Comparison of ENCODE assay signal across 14 mouse cellular contexts in genomic region chr7:31060621-31061010, GRCm38 (mm10). TPM values are rescaled to one million over a fixed set of nuclear protein-coding genes. Genes with fewer than 3 reads are reported as not detected.
"Had no signal": no experiment of that assay in that cellular context is flagged by ENCODE, and none has a peak within 500 bp of the region (broad histone marks: within the 10 kb centered on the region; RNA-seq: fewer than 3 reads in every experiment).

No protein-coding gene starts in this region.

- H3K36me3 ChIP-seq: kidney, embryonic 15.5 days; limb, embryonic 13.5 days; midbrain, embryonic 15.5 days had no signal

- DNase-seq: kidney, adult 2 months; kidney, postnatal 14 days; layer of hippocampus, adult 9-11 months; layer of hippocampus, postnatal 36 days; lung, adult 18-20 months; retina, postnatal 1 day; thymus, postnatal 4 days had no signal

- H3K4me3 ChIP-seq: kidney, embryonic 15.5 days; limb, embryonic 13.5 days; midbrain, embryonic 15.5 days had no signal

- H3K9ac ChIP-seq: kidney, embryonic 15.5 days; limb, embryonic 13.5 days; liver, embryonic 14.5 days; midbrain, embryonic 15.5 days had no signal

- H3K27me3 ChIP-seq: kidney, embryonic 15.5 days; limb, embryonic 13.5 days; midbrain, embryonic 15.5 days had no signal

- ATAC-seq: midbrain, embryonic 15.5 days had no signal

- H3K4me2 ChIP-seq: kidney, embryonic 15.5 days; limb, embryonic 13.5 days; midbrain, embryonic 11.5 days; midbrain, embryonic 15.5 days had no signal

- H3K4me1 ChIP-seq: limb, embryonic 13.5 days; midbrain, embryonic 15.5 days had no signal

- H3K9me3 ChIP-seq: kidney, embryonic 15.5 days; limb, embryonic 13.5 days; midbrain, embryonic 15.5 days had no signal

- H3K27ac ChIP-seq: kidney, embryonic 15.5 days; limb, embryonic 13.5 days; liver, embryonic 14.5 days; midbrain, embryonic 15.5 days had no signal

RNA-seq across cellular contexts. Expression of gene Fxyd7, which starts 9.3 kb away (rescaled TPM):
- total RNA-seq: liver, adult 2 months had no signal

RNA-seq across cellular contexts. Expression of gene Fxyd3, which starts 15.9 kb away (rescaled TPM):
- total RNA-seq: layer of hippocampus, postnatal 36 days; left cerebral cortex, postnatal 36 days had no signal
- polyA plus RNA-seq: midbrain, embryonic 15.5 days had no signal
